Mouse (Mus musculus) liver, postnatal 0 days (tissue): ENCODE results near the gene Ncoa7. TPM values are rescaled to one million over a fixed set of nuclear protein-coding genes. Genes with fewer than 3 reads are reported as not detected.
"Not testable (repeated sequence)": the region's sequence is repeated elsewhere in the genome, so short reads cannot be mapped to it uniquely, and the experiment has no call there.

Source experiments
- ATAC-seq: fragments of 200-750 bp; cut with Nextera tagmentation; 2 replicates; pipeline ENCODE4 v1.8.0; 2017; ENCODE audit warnings: mild to moderate bottlenecking, moderate library complexity
- DNase-seq: peaks from one replicate; pipeline ENCODE4 v3.0.0-alpha.2; 2016
- H3K27ac ChIP-seq: fragments of 300-500 bp; sonication (generic); 2 replicates; pipeline ENCODE4 v1.5.1; 2014; ENCODE audit warnings: antibody characterized with exemption, moderate library complexity, mild to moderate bottlenecking, low read depth
- H3K27me3 ChIP-seq: fragments of 300-500 bp; sonication (generic); 2 replicates; pipeline ENCODE4 v1.6.1; 2014; ENCODE audit warnings: low read length, control low read depth, mixed read lengths; ENCODE audit not compliant: insufficient read depth
- H3K36me3 ChIP-seq: fragments of 300-500 bp; sonication (generic); replicated peaks from 2 replicates; pipeline ENCODE4 v1.6.1; 2014; ENCODE audit warnings: mild to moderate bottlenecking, control low read depth, low read length, moderate library complexity, mixed read lengths; ENCODE audit not compliant: insufficient read depth
- H3K4me1 ChIP-seq: fragments of 300-500 bp; sonication (generic); 2 replicates; pipeline ENCODE4 v1.6.1; 2014; ENCODE audit warnings: antibody characterized with exemption, mild to moderate bottlenecking, control low read depth; ENCODE audit not compliant: insufficient read depth
- H3K4me2 ChIP-seq: fragments of 300-500 bp; sonication (generic); 2 replicates; pipeline ENCODE4 v1.6.1; 2014; ENCODE audit warnings: low read depth, mild to moderate bottlenecking, low read length, moderate library complexity, mixed read lengths
- H3K4me3 ChIP-seq: fragments of 300-500 bp; sonication (generic); 2 replicates; pipeline ENCODE4 v1.5.1; 2014; ENCODE audit warnings: low read depth, low read length
- H3K9ac ChIP-seq: fragments of 300-500 bp; sonication (generic); replicated peaks from 2 replicates; pipeline ENCODE4 v1.6.1; 2014; ENCODE audit warnings: mild to moderate bottlenecking, moderate library complexity
- H3K9me3 ChIP-seq: fragments of 300-500 bp; sonication (generic); 2 replicates; pipeline ENCODE4 v1.6.1; 2016; ENCODE audit warnings: mild to moderate bottlenecking, control low read depth, low read length, mixed read lengths
- CTCF ChIP-seq: sonication (generic); IDR thresholded peaks from 2 replicates; pipeline ENCODE4 v1.5.1; 2016; ENCODE audit warnings: antibody characterized with exemption, low read depth
- EP300 ChIP-seq: IDR thresholded peaks from 2 replicates; pipeline ENCODE4 v1.6.1; 2016; ENCODE audit warnings: antibody characterized with exemption, low read depth, mild to moderate bottlenecking
- WGBS: fragments of 180-500 bp; shearing (Covaris S2); extraction: QIAGEN DNeasy Blood & Tissue Kit; methylation state at CpG from one replicate; pipeline ENCODE4 v1.1.7; 2014; ENCODE audit not compliant: insufficient replicate concordance; 5-methylcytosine and 5-hydroxymethylcytosine counted together
- polyA plus RNA-seq: library from polyadenylated mRNA; unstranded; fragments of >200 nt; fragmentation: Nextera tagmentation; extraction: Ambion mirVana; gene quantifications from 2 replicates; pipeline ENCODE4 v1.2.1, GENCODE M21; 2015

Ncoa7 gene
- polyA plus RNA-seq, 1 experiment from 2014 or later, result 6.4 TPM

DNA sequence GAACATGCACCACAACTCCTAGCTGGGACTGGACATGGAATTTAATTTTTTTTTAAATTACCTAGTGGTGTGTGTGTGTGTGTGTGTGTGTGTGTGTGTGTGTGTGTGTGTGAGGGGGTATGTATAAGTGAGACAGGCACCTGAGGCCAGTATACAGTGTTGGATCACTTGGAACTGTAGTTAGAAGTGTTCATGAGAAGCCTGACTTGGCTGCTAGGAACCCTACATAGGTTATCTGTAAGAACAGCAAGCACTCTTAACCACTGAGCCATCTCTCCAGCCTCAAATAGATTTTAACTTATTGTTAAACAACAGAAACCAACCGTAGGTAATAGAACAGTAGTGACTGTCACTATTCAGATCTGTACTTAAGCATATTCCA lies 14.8 kb downstream of the Ncoa7 start:
- Histone ChIP-seq H3K4me3 (no peak overlapping the region), H3K4me1 (peaks cover 8% of the 10 kb centered on the region), H3K9ac (no peak overlapping the region), H3K9me3 (no peaks in the 10 kb centered on the region), H3K36me3 (no peaks in the 10 kb centered on the region), H3K27me3 (no peaks in the 10 kb centered on the region), H3K27ac (no peak overlapping the region), H3K4me2 (no peak overlapping the region)
- DNase-seq, result no peak
- 61% methylated on average over 1 of the region's 1 CpGs for WGBS
- ATAC-seq, result no peak
- TF ChIP-seq CTCF (no peak), EP300 (no peak)

DNA sequence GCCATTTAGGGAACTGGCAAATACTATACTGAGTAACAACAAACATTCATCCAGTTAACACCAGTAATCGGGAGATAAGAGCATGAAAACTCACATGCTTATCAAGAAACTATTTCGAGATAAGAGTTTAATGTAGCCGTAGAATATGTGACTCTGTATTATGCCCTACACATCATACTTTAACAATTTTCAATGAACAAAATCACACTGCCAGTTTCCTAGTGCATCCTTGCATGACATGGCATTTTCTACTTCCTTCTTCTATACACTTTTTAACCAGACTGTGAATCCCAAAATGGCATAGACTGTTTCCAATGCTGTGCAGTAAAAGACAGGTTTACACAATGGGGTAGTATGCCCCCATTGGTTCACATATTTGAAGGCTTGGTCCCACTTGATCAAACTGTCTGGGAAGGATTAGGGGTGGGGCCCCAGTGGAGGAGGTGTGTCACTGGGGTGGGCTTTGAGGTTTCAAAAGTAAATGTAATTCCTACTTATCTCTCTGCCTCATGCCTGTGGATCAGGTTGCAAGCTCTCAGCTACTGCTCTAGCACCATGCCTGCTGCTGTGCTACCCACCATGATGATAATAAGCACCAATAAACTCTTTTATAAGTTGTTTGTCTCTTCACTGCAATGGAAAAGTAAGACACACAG lies 15.3 kb downstream of the Ncoa7 start:
- no peaks in the 10 kb centered on the region for H3K27me3 ChIP-seq
- TF ChIP-seq CTCF, result no peak
- no peak for TF ChIP-seq EP300
- no peaks in the 10 kb centered on the region for H3K9me3 ChIP-seq
- DNase-seq (no peak), ATAC-seq (no peak; the same call in 1 of the 2 replicates)
- no peak overlapping the region for H3K4me2 ChIP-seq
- no peak overlapping the region for H3K4me3 ChIP-seq
- no peak overlapping the region for H3K9ac ChIP-seq
- H3K36me3 ChIP-seq, result no peaks in the 10 kb centered on the region
- H3K4me1 ChIP-seq, result peaks cover 8% of the 10 kb centered on the region
- H3K27ac ChIP-seq, result no peak overlapping the region; the same call in 1 of the 2 replicates
- whole genome bisulfite sequencing, result 51% methylated on average over 3 of the region's 3 CpGs

- TF ChIP-seq CTCF (no peak), EP300 (no peak)
Observed at GRCm38 (mm10) chr10:30786103-30786754, 16.9 kb downstream of the Ncoa7 start.

DNA sequence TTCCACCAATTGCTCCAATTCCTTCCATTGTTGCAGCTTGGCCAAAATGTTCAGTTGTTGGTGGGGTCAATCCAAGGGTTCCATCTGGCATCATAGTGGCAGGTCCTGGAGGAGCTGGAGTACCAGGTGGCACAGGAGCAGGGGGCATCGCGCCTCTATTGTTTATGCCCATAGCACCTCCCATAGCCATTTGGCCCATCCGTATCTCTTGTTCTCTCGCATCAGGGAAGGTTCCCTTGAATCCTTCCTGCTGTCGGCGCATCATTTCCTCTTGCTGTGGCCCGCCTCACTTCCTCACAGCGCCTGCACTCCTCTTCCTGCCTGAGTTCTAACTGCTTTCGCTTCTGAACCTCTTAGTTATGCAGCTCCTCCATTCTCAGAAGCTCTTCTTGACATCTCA lies 22.2 kb downstream of the Ncoa7 start:
- H3K36me3 ChIP-seq, H3K4me3 ChIP-seq, H3K4me1 ChIP-seq, DNase-seq, H3K4me2 ChIP-seq, H3K27ac ChIP-seq, H3K9ac ChIP-seq, ATAC-seq, H3K27me3 ChIP-seq, H3K9me3 ChIP-seq: not testable (repeated sequence)
- WGBS, result 90% methylated on average over 9 of the region's 9 CpGs

More at GRCm38 (mm10) chr10:30786103-30786754, 16.9 kb downstream of the Ncoa7 start:
- Histone ChIP-seq H3K27ac (no peak overlapping the region), H3K4me2 (no peak overlapping the region), H3K9me3 (no peaks in the 10 kb centered on the region), H3K27me3 (no peaks in the 10 kb centered on the region), H3K36me3 (no peaks in the 10 kb centered on the region), H3K4me1 (peaks cover 8% of the 10 kb centered on the region), H3K9ac (no peak overlapping the region), H3K4me3 (no peak overlapping the region)
- ATAC-seq (no peak), DNase-seq (no peak)
- WGBS, result 88% methylated on average over 5 of the region's 5 CpGs

DNA sequence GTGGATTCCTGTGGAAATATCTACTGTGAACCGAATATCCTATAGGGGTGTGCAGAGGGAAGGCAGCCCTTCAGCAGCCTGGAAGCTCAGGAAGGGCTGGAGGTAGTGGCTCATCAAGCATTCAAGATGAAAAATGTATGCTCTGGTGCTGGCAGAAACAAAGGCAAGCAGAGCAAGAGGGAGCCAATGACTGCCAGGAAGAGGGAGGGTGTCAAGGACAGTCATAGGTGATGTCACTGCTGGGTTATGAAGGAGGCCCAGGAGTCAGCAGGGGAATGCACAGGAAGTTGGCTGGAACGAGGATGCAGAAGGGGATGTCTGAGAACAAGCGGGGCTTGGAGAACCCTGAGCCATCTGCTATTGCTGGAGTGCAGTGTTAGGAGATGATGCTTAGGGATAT lies 24.9 kb downstream of the Ncoa7 start:
- no peak for DNase-seq
- H3K4me1 ChIP-seq, result no peaks in the 10 kb centered on the region
- ATAC-seq, result no peak
- TF ChIP-seq EP300 (no peak), CTCF (no peak)
- H3K9me3 ChIP-seq, result no peaks in the 10 kb centered on the region
- no peak overlapping the region for H3K4me3 ChIP-seq
- no peaks in the 10 kb centered on the region for H3K27me3 ChIP-seq
- no peak overlapping the region for H3K4me2 ChIP-seq
- 53% methylated on average over 3 of the region's 3 CpGs for WGBS
- H3K9ac ChIP-seq, result no peak overlapping the region
- no peaks in the 10 kb centered on the region for H3K36me3 ChIP-seq
- H3K27ac ChIP-seq, result no peak overlapping the region

DNA sequence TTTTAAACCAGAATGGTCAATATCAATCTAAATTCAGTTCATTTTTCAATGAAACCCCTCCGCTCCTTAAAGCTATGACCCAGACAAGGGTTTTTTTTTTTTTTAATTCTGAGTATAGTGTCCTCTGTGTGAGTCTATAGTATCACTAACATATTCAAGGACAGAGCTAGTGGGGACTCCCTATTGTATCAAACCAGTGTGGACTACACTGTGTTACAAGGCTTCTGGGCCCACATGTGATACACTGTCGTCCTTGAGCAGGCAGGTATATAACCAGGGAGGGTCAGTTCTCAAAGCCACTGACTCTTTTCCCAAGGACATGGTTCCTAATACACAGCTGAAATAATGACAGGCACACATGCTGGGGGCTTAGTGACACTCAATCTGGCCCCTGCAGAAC lies 27.1 kb downstream of the Ncoa7 start:
- 92% methylated on average over 2 of the region's 2 CpGs for WGBS
- no peak for DNase-seq
- Histone ChIP-seq H3K4me2 (no peak overlapping the region), H3K36me3 (0 out of 2 replicates have a peak, but pooled peaks cover 3% of the 10 kb centered on the region), H3K27ac (no peak overlapping the region), H3K9me3 (no peaks in the 10 kb centered on the region), H3K9ac (no peak overlapping the region), H3K27me3 (no peaks in the 10 kb centered on the region), H3K4me1 (no peaks in the 10 kb centered on the region), H3K4me3 (no peak overlapping the region)
- TF ChIP-seq CTCF, result no peak
- TF ChIP-seq EP300, result no peak
- no peak for ATAC-seq
